Mouse (Mus musculus) heart, adult 2 months (tissue): ENCODE measurements at regions not wholly inside any gene's neighbourhood (a gene's known extent, or its start where the extent isn't known, plus 50 kb on each side); places are given as distances from the start of the nearest gene placed in this dataset.

Source experiments
- CTCF ChIP-seq: fragments of 200-600 bp; IDR thresholded peaks from 2 replicates; pipeline ENCODE4 v1.8.1; 2022; ENCODE audit warnings: antibody characterized with exemption, mild to moderate bottlenecking, moderate library complexity
- EP300 ChIP-seq: fragments of 200-500 bp; IDR thresholded peaks from 2 replicates; pipeline ENCODE4 v1.6.1; 2011; ENCODE audit warnings: low read depth, low read length, control low read depth; ENCODE audit not compliant: insufficient read depth
- POLR2A ChIP-seq: fragments of 200-500 bp; IDR thresholded peaks from 2 replicates; pipeline ENCODE4 v1.6.1; 2011; ENCODE audit warnings: mild to moderate bottlenecking, low read depth, low read length, control low read depth; ENCODE audit not compliant: insufficient read depth

- TF ChIP-seq CTCF = no peak
- TF ChIP-seq POLR2A = no peak
- TF ChIP-seq EP300 = no peak
Measured at GRCm38 (mm10) chr10:111759505-111759904, 213.0 kb upstream of the Krr1 start.
